Mouse (Mus musculus) forebrain, embryonic 10.5 days (tissue): ENCODE results near the gene Col13a1. TPM values are rescaled to one million over a fixed set of nuclear protein-coding genes. Genes with fewer than 3 reads are reported as not detected.

Experiments used
- DNase-seq: peaks from one replicate; pipeline ENCODE4 v3.0.0-alpha.2; 2017; ENCODE audit warnings: low spot score; ENCODE audit errors: extremely low spot score
- H3K27ac ChIP-seq: fragments of 300-500 bp; sonication (generic); 2 replicates; pipeline ENCODE4 v1.5.1; 2016; ENCODE audit warnings: mild to moderate bottlenecking
- H3K27me3 ChIP-seq: fragments of 300-500 bp; sonication (generic); 2 replicates; pipeline ENCODE4 v1.6.1; 2016; ENCODE audit warnings: mild to moderate bottlenecking; ENCODE audit not compliant: poor library complexity, severe bottlenecking
- H3K36me3 ChIP-seq: fragments of 300-500 bp; sonication (generic); replicated peaks from 2 replicates; pipeline ENCODE4 v1.6.1; 2016; ENCODE audit warnings: mild to moderate bottlenecking, moderate library complexity
- H3K4me1 ChIP-seq: fragments of 300-500 bp; sonication (generic); 2 replicates; pipeline ENCODE4 v1.6.1; 2016
- H3K4me3 ChIP-seq: fragments of 300-500 bp; sonication (generic); 2 replicates; pipeline ENCODE4 v1.5.1; 2016; ENCODE audit warnings: mild to moderate bottlenecking, moderate library complexity
- H3K9me3 ChIP-seq: fragments of 300-500 bp; sonication (generic); 2 replicates; pipeline ENCODE4 v1.6.1; 2016; ENCODE audit warnings: mild to moderate bottlenecking, moderate library complexity
- WGBS: fragments of 180-500 bp; shearing (Covaris S2); methylation state at CpG from one replicate; pipeline ENCODE4 v1.1.7; 2016; 5-methylcytosine and 5-hydroxymethylcytosine counted together
- polyA plus RNA-seq: library from polyadenylated mRNA; unstranded; fragments of >200 nt; fragmentation: Nextera tagmentation; extraction: Ambion mirVana; gene quantifications from 2 replicates; pipeline ENCODE4 v1.2.1, GENCODE M21; 2016

The Col13a1 gene
- polyA plus RNA-seq, 1 experiment from 2014 or later: 3.2 TPM

- no peak for DNase-seq
- H3K36me3 ChIP-seq: no peaks in the 10 kb centered on the region
- H3K9me3 ChIP-seq: no peaks in the 10 kb centered on the region
- peaks cover 14% of the 10 kb centered on the region; the same call in 1 of the 2 replicates for H3K4me1 ChIP-seq
- H3K27me3 ChIP-seq: no peaks in the 10 kb centered on the region
- 55% methylated on average over 9 of the region's 9 CpGs for WGBS
- H3K27ac ChIP-seq: no peak overlapping the region
- no peak overlapping the region for H3K4me3 ChIP-seq
These were observed 158.9 kb downstream of the Col13a1 start for GRCm38 (mm10) chr10:61820050-61820449.

DNA sequence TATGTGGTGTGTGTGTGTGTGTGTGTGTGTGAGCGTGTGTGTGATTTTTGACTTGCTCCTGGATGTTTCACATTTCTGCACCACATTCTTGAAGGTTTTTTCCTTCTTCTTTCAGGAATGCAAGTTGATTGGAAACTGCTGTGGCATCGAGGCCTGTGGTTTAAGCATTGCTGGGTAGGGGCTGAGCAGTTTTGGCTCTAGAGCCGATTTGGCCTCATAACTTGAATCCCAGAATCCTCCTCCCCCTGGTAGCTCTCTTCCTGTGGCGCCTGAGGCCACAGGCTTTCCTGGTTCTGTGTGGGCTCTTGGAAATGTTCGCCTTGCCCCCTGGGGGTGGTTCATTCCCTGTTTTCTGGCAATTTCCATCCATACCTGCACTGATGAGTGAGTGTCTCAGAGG lies 166.9 kb downstream of the Col13a1 start:
- peaks cover 11% of the 10 kb centered on the region; the same call in 1 of the 2 replicates for H3K4me1 ChIP-seq
- H3K4me3 ChIP-seq: no peak overlapping the region
- peak overlapping the region; percentile 72 for H3K27ac ChIP-seq
- WGBS: 56% methylated on average over 5 of the region's 5 CpGs
- H3K27me3 ChIP-seq: no peaks in the 10 kb centered on the region
- DNase-seq: peak; percentile 30
- H3K36me3 ChIP-seq: no peaks in the 10 kb centered on the region
- H3K9me3 ChIP-seq: peaks cover 5% of the 10 kb centered on the region; the same call in 1 of the 2 replicates

DNA sequence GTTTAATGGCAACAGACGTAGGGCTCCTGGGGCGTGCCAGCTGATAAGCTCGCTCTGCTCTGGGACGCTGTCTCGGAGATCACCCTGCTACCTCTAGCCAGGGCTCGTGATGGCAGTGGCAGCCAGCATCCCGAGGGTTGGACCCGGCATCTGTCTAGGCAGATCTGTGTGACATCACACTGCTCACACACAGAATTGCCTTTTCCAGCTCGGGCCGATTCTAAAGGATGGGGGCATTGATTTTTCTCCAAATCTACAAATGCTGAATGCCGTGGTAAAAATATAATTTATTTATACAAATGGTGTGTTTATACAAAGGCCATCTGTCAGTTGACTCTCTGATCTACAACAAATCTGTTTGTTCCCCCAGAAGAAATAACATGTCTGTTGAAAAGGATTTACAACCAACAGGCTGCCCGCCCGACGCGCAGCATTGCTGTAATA lies 180.8 kb downstream of the Col13a1 start:
- Histone ChIP-seq H3K27ac (no peak overlapping the region), H3K27me3 (no peaks in the 10 kb centered on the region), H3K4me1 (peaks cover 18% of the 10 kb centered on the region), H3K9me3 (peaks cover 4% of the 10 kb centered on the region; the same call in 1 of the 2 replicates), H3K4me3 (no peak overlapping the region), H3K36me3 (no peaks in the 10 kb centered on the region)
- 94% methylated on average over 15 of the region's 15 CpGs for WGBS
- no peak for DNase-seq

- Histone ChIP-seq H3K27ac (no peak overlapping the region), H3K36me3 (no peaks in the 10 kb centered on the region), H3K9me3 (peaks cover under 1% of the 10 kb centered on the region; the same call in 1 of the 2 replicates), H3K4me3 (no peak overlapping the region), H3K4me1 (peaks cover 18% of the 10 kb centered on the region), H3K27me3 (no peaks in the 10 kb centered on the region)
- 54% methylated on average over 8 of the region's 8 CpGs for WGBS
- DNase-seq: no peak
These were observed 183.4 kb downstream of the Col13a1 start for GRCm38 (mm10) chr10:61795458-61795857.

DNA sequence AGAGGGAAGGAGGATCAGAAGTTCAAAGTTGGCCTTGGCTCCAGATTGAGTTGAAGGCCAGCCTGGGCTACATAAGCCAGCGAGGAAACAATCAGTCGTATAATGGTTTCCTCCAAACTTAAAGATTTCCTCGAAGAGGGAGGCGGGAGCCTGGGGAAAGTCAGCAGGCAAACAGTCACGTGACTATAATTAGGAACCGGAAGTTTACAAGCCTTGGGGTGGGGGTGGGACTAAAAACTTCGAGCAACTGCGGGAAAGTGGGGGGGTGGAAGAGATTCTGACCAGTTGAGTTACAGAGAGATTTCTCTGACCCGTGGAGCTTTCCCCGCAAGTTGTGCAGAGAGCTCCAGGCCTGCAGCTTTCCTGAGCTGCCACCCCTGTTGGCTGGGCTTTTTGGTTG lies 183.9 kb downstream of the Col13a1 start:
- no peak for DNase-seq
- 68% methylated on average over 10 of the region's 10 CpGs for WGBS

GRCm38 (mm10) chr10:61793015-61793414 lies 185.9 kb downstream of the Col13a1 start:
- Histone ChIP-seq H3K4me1 (peaks cover 18% of the 10 kb centered on the region), H3K9me3 (no peaks in the 10 kb centered on the region), H3K27me3 (no peaks in the 10 kb centered on the region), H3K27ac (no peak overlapping the region), H3K36me3 (no peaks in the 10 kb centered on the region), H3K4me3 (no peak overlapping the region)
- no peak for DNase-seq
- 55% methylated on average over 8 of the region's 8 CpGs for WGBS

More for the DNA sequence above, 183.9 kb downstream of the Col13a1 start:
- H3K4me3 ChIP-seq: no peak overlapping the region
- H3K27me3 ChIP-seq: no peaks in the 10 kb centered on the region
- no peaks in the 10 kb centered on the region for H3K36me3 ChIP-seq
- peaks cover 18% of the 10 kb centered on the region for H3K4me1 ChIP-seq
- no peaks in the 10 kb centered on the region for H3K9me3 ChIP-seq
- no peak overlapping the region for H3K27ac ChIP-seq

- no peaks in the 10 kb centered on the region for H3K36me3 ChIP-seq
- H3K9me3 ChIP-seq: no peaks in the 10 kb centered on the region
- no peak overlapping the region for H3K27ac ChIP-seq
- WGBS: 97% methylated on average over 5 of the region's 5 CpGs
- peaks cover 12% of the 10 kb centered on the region for H3K4me1 ChIP-seq
- H3K27me3 ChIP-seq: no peaks in the 10 kb centered on the region
- H3K4me3 ChIP-seq: no peak overlapping the region
- DNase-seq: no peak
These were observed 190.4 kb downstream of the Col13a1 start for GRCm38 (mm10) chr10:61788499-61788898.

Other genes with a start within 250 kb of the Col13a1 start
- gene H2afy2, start 195.0 kb downstream of the Col13a1 start, polyA plus RNA-seq: 327 and 330 TPM in 2 replicates
- gene Neurog3, start 154.0 kb upstream of the Col13a1 start, polyA plus RNA-seq: 0.24 and 1.3 TPM in 2 replicates
- 20.0 and 21.0 TPM in 2 replicates for gene Fam241b, start 164.8 kb upstream of the Col13a1 start, polyA plus RNA-seq